ENCODE assay signal across 23 mouse cellular contexts in genomic region chr10:29198642-29199041, GRCm38 (mm10). TPM values are rescaled to one million over a fixed set of nuclear protein-coding genes. Genes with fewer than 3 reads are reported as not detected.
DNase-seq lines count a peak whose midpoint lies in the region; ATAC-seq and TF ChIP-seq lines count a peak whose summit lies in the region.
"Had no signal": no experiment of that assay in that cellular context is flagged by ENCODE, and none has a peak within 500 bp of the region (broad histone marks: within the 10 kb centered on the region; RNA-seq: fewer than 3 reads in every experiment).

Gene Gm49353 (plus strand): TSS chr10:29198954.

- H3K4me1 ChIP-seq in midbrain, embryonic 13.5 days (replicated peaks), result no peaks in the 10 kb centered on the region
- H3K4me1 ChIP-seq in midbrain, embryonic 11.5 days (ENCODE audit: control insufficient read depth, insufficient read depth, low read length), result no peaks in the 10 kb centered on the region
- H3K4me1 ChIP-seq in midbrain, postnatal 0 days (ENCODE audit: insufficient read depth, low read length), result no peaks in the 10 kb centered on the region
- H3K4me1 ChIP-seq in lung, postnatal 0 days (ENCODE audit: insufficient read depth, low read depth, low read length), result no peaks in the 10 kb centered on the region
- H3K4me1 ChIP-seq: embryonic facial prominence, embryonic 13.5 days had no signal

- no peaks in the 10 kb centered on the region for H3K27me3 ChIP-seq in midbrain, embryonic 13.5 days
- no peaks in the 10 kb centered on the region for H3K27me3 ChIP-seq in midbrain, embryonic 11.5 days (ENCODE audit: control insufficient read depth, insufficient read depth, low read length)
- H3K27me3 ChIP-seq in midbrain, postnatal 0 days (ENCODE audit: insufficient read depth, low read length), result no peaks in the 10 kb centered on the region
- H3K27me3 ChIP-seq in lung, postnatal 0 days (replicated peaks; ENCODE audit: insufficient read depth, low read length), result no peaks in the 10 kb centered on the region
- H3K27me3 ChIP-seq: embryonic facial prominence, embryonic 13.5 days had no signal

- no peak within 1 kb of the TSS for H3K9ac ChIP-seq in midbrain, embryonic 13.5 days (replicated peaks)
- no peak within 1 kb of the TSS for H3K9ac ChIP-seq in midbrain, embryonic 11.5 days (ENCODE audit: low read length)
- H3K9ac ChIP-seq in midbrain, postnatal 0 days (replicated peaks; ENCODE audit: low read length, poor library complexity, severe bottlenecking), result no peak within 1 kb of the TSS
- no peak within 1 kb of the TSS for H3K9ac ChIP-seq in lung, postnatal 0 days (replicated peaks; ENCODE audit: low read depth)
- H3K9ac ChIP-seq: embryonic facial prominence, embryonic 13.5 days; lung, embryonic 14.5 days had no signal

- peak; percentile 66 for ATAC-seq in frontal cortex, adult (ENCODE audit: low TSS enrichment)
- ATAC-seq in midbrain, embryonic 13.5 days, result no peak
- no peak for ATAC-seq in midbrain, embryonic 11.5 days (ENCODE audit: low FRiP score)
- no peak for ATAC-seq in midbrain, postnatal 0 days (ENCODE audit: low FRiP score)
- no peak for ATAC-seq in lung, postnatal 0 days
- ATAC-seq: Patski had no signal

- 94% methylated on average over 7 of the region's 7 CpGs for WGBS in midbrain, embryonic 13.5 days
- 93% methylated on average over 7 of the region's 7 CpGs for WGBS in midbrain, embryonic 11.5 days
- 92% methylated on average over 7 of the region's 7 CpGs for WGBS in midbrain, postnatal 0 days
- 85% methylated on average over 7 of the region's 7 CpGs for WGBS in lung, postnatal 0 days

- no peak for TF ChIP-seq CTCF in midbrain, postnatal 0 days (IDR thresholded peaks at IDR 0.05)
- TF ChIP-seq CTCF in lung, postnatal 0 days (IDR thresholded peaks at IDR 0.05), result no peak

- no peak within 1 kb of the TSS for H3K4me3 ChIP-seq in midbrain, embryonic 13.5 days (replicated peaks)
- H3K4me3 ChIP-seq in midbrain, embryonic 11.5 days (ENCODE audit: low read depth, low read length), result no peak within 1 kb of the TSS
- H3K4me3 ChIP-seq in midbrain, postnatal 0 days (ENCODE audit: low read depth, low read length), result no peak within 1 kb of the TSS
- H3K4me3 ChIP-seq in lung, postnatal 0 days (ENCODE audit: low read depth, low read length), result no peak within 1 kb of the TSS
- H3K4me3 ChIP-seq: embryonic facial prominence, embryonic 13.5 days had no signal

- TF ChIP-seq EP300 in lung, postnatal 0 days (IDR thresholded peaks at IDR 0.05), result no peak

- no peak within 1 kb of the TSS for H3K4me2 ChIP-seq in midbrain, embryonic 13.5 days (replicated peaks)
- H3K4me2 ChIP-seq in midbrain, embryonic 11.5 days, result no peak within 1 kb of the TSS
- H3K4me2 ChIP-seq in midbrain, postnatal 0 days (ENCODE audit: low read depth, low read length, poor library complexity, severe bottlenecking), result no peak within 1 kb of the TSS
- no peak within 1 kb of the TSS for H3K4me2 ChIP-seq in lung, postnatal 0 days (replicated peaks; ENCODE audit: low read depth, low read length)
- H3K4me2 ChIP-seq: embryonic facial prominence, embryonic 13.5 days; liver, embryonic 11.5 days; lung, embryonic 14.5 days had no signal

- H3K9me3 ChIP-seq in midbrain, embryonic 13.5 days, result no peaks in the 10 kb centered on the region
- no peaks in the 10 kb centered on the region for H3K9me3 ChIP-seq in midbrain, embryonic 11.5 days (ENCODE audit: control insufficient read depth, low read length)
- H3K9me3 ChIP-seq in midbrain, postnatal 0 days (ENCODE audit: low read length), result no peaks in the 10 kb centered on the region
- H3K9me3 ChIP-seq in lung, postnatal 0 days (ENCODE audit: low read length), result no peaks in the 10 kb centered on the region

- no peak for DNase-seq in frontal cortex, postnatal 36 days (ENCODE audit: low spot score in 2 of 2)
- DNase-seq in midbrain, embryonic 11.5 days (ENCODE audit: low spot score, missing footprints), result no peak
- no peak for DNase-seq in layer of hippocampus, postnatal 36 days
- DNase-seq in midbrain, postnatal 0 days (ENCODE audit: low spot score), result no peak
- no peak for DNase-seq in adrenal gland, postnatal 4 days (ENCODE audit: low spot score in 2 of 2)
- DNase-seq in lung, postnatal 0 days (ENCODE audit: low spot score), result no peak
- DNase-seq: B cell, adult 2 months; cerebellum, adult 11 months; gastrocnemius, postnatal 10 days; lung, embryonic 14.5 days; right cerebral cortex, postnatal 14 days; thymus, adult 2 months had no signal

- no peak within 1 kb of the TSS for H3K27ac ChIP-seq in midbrain, embryonic 13.5 days
- H3K27ac ChIP-seq in midbrain, embryonic 11.5 days (ENCODE audit: low read depth, low read length), result no peak within 1 kb of the TSS
- no peak within 1 kb of the TSS for H3K27ac ChIP-seq in midbrain, postnatal 0 days (ENCODE audit: low read depth, low read length)
- H3K27ac ChIP-seq in lung, postnatal 0 days (ENCODE audit: low read length), result no peak within 1 kb of the TSS
- H3K27ac ChIP-seq: embryonic facial prominence, embryonic 13.5 days had no signal

- H3K36me3 ChIP-seq in midbrain, embryonic 13.5 days, result peaks cover 77% of the 10 kb centered on the region
- peaks cover 22% of the 10 kb centered on the region for H3K36me3 ChIP-seq in midbrain, embryonic 11.5 days (ENCODE audit: control insufficient read depth, insufficient read depth, low read length)
- H3K36me3 ChIP-seq in midbrain, postnatal 0 days (ENCODE audit: insufficient read depth, low read length), result peaks cover 36% of the 10 kb centered on the region
- H3K36me3 ChIP-seq in lung, postnatal 0 days (ENCODE audit: insufficient read depth, low read length), result no peaks in the 10 kb centered on the region

RNA-seq across cellular contexts. Expression of gene Gm49353, which starts in this region (rescaled TPM):
- polyA plus RNA-seq in midbrain, embryonic 13.5 days (2015; fragmentation: Nextera tagmentation; extraction: Ambion mirVana), result 11.5 and 14.3 TPM in 2 replicates
- polyA plus RNA-seq in midbrain, embryonic 11.5 days (2014; fragmentation: Nextera tagmentation; extraction: Ambion mirVana), result 2.5 and 4.9 TPM in 2 replicates
- total RNA-seq in layer of hippocampus, postnatal 36 days (2021), result 10 to 100 TPM; 27.7 to 29.2 TPM
- 14.9 and 20.6 TPM in 2 replicates for total RNA-seq in midbrain, postnatal 0 days (2014; rRNA removed)
- polyA plus RNA-seq in midbrain, postnatal 0 days (2015; fragmentation: Nextera tagmentation; extraction: Ambion mirVana), result 11.7 and 15.0 TPM in 2 replicates
- total RNA-seq in adrenal gland, postnatal 4 days (2021), result 1 to 10 TPM in 1 of 2 experiments, not detected in 1; 2.4 TPM
- polyA plus RNA-seq in lung, postnatal 0 days (2015; fragmentation: Nextera tagmentation; extraction: Ambion mirVana), result not detected in 2 replicates
- total RNA-seq: heart, adult 8-10 months; heart, postnatal 25 days; megakaryocyte progenitor cell, adult 5-6 weeks had no signal
- polyA plus RNA-seq: intestine, embryonic 14.5 days; kidney, embryonic 14.5 days; large intestine, adult 2 months; liver, embryonic 11.5 days; lung, embryonic 14.5 days; thymus, adult 2 months had no signal
